Mouse (Mus musculus): ENCODE data around the gene Guca1a. TPM values are rescaled to one million over a fixed set of nuclear protein-coding genes. Genes with fewer than 3 reads are reported as not detected.

The Guca1a gene
- polyA plus RNA-seq, 1 experiment, result 2.1 TPM

DNA sequence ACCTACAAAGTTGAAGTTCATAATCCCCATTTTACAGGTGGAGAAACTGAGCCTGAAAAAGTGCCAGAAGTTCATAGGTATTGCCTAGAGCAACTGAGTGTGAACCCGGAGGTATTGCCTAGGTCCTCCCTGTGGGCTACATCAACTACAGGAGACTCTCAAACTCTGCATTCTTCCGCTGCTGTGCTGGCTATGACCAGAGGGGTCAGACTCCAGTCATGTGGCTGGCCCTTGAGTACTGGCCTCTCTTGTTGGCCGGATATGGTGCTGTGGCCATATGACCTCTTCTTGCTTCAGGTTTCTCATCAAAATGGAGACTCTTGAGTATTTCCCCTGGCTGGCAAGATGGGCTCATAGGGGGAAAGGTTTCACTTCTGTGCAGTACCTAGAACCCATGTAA lies 41.9 kb upstream of the Guca1a start:
- Histone ChIP-seq H3K4me3 (ENCODE audit: low read depth, low read length) (no peak overlapping the region), H3K36me3 (ENCODE audit: control insufficient read depth, insufficient read depth, low read length) (peaks cover 6% of the 10 kb centered on the region; the same call in 1 of the 2 replicates), H3K27me3 (ENCODE audit: control insufficient read depth, insufficient read depth, low read length) (no peaks in the 10 kb centered on the region), H3K27ac (ENCODE audit: insufficient read depth, low read depth, low read length) (no peak overlapping the region), H3K4me1 (ENCODE audit: control insufficient read depth, insufficient read depth, insufficient read length, low read length) (peaks cover 46% of the 10 kb centered on the region)
- TF ChIP-seq POLR2A (IDR thresholded peaks at IDR 0.05; ENCODE audit: low read depth, low read length) (no peak), CTCF (IDR thresholded peaks at IDR 0.05; ENCODE audit: extremely low read depth, insufficient read length, insufficient replicate concordance, low read depth, low read length) (no peak)
- 84% methylated on average over 3 of the region's 3 CpGs for WGBS

GRCm38 (mm10) chr17:47441296-47442051 lies 41.1 kb upstream of the Guca1a start:
- Histone ChIP-seq H3K36me3 (ENCODE audit: control insufficient read depth, insufficient read depth, low read length) (peaks cover 3% of the 10 kb centered on the region; the same call in 1 of the 2 replicates), H3K4me1 (ENCODE audit: control insufficient read depth, insufficient read depth, insufficient read length, low read length) (peaks cover 41% of the 10 kb centered on the region), H3K4me3 (ENCODE audit: low read depth, low read length) (no peak overlapping the region), H3K27ac (ENCODE audit: insufficient read depth, low read depth, low read length) (peak overlapping the region; percentile 74), H3K27me3 (ENCODE audit: control insufficient read depth, insufficient read depth, low read length) (no peaks in the 10 kb centered on the region)
- TF ChIP-seq CTCF (IDR thresholded peaks at IDR 0.05; ENCODE audit: extremely low read depth, insufficient read length, insufficient replicate concordance, low read depth, low read length) (no peak), POLR2A (IDR thresholded peaks at IDR 0.05; ENCODE audit: low read depth, low read length) (no peak)
- WGBS, result 52% methylated on average over 19 of the region's 19 CpGs

- Histone ChIP-seq H3K4me1 (ENCODE audit: control insufficient read depth, insufficient read depth, insufficient read length, low read length) (peaks cover 32% of the 10 kb centered on the region), H3K36me3 (ENCODE audit: control insufficient read depth, insufficient read depth, low read length) (0 out of 2 replicates have a peak, but pooled peaks cover 1% of the 10 kb centered on the region), H3K27ac (ENCODE audit: insufficient read depth, low read depth, low read length) (peak overlapping the region; percentile 95), H3K27me3 (ENCODE audit: control insufficient read depth, insufficient read depth, low read length) (no peaks in the 10 kb centered on the region), H3K4me3 (ENCODE audit: low read depth, low read length) (no peak overlapping the region)
- WGBS, result 48% methylated on average over 9 of the region's 9 CpGs
- TF ChIP-seq CTCF (IDR thresholded peaks at IDR 0.05; ENCODE audit: extremely low read depth, insufficient read length, insufficient replicate concordance, low read depth, low read length) (no peak), POLR2A (IDR thresholded peaks at IDR 0.05; ENCODE audit: low read depth, low read length) (no peak)
These were observed 40.0 kb upstream of the Guca1a start for GRCm38 (mm10) chr17:47440359-47440890.

DNA sequence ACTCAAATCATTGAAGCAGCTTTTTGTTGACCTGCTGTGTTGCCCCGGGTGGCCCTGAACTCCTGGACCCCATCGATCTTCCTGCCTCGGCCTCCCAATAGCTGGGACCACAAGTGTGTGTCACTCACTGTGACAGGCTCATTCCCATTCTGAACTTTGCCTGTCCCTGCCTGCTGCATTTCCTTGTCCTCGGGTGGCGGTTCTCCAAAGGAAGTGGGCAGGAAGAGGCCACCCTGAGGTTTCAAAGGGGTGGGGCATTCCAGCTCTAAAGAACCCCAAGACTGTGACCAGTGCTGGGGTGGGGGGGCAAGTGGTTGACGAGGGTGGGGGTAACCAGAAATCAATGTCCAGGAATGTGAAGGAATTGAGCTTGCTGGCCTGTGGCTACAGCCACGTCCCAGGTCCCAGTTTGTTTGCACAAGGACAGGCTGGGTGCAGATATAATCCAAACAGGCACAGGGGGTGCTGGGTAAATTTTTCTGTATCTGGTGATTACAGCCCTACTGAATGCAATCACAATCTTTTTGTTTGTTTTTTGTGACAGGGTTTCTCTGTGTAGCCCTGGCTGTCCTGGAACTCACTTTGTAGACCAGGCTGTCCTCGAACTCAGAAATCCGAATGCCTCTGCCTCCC lies 39.1 kb upstream of the Guca1a start:
- H3K4me1 ChIP-seq (ENCODE audit: control insufficient read depth, insufficient read depth, insufficient read length, low read length), result peaks cover 26% of the 10 kb centered on the region
- peak overlapping the region; percentile 95 for H3K27ac ChIP-seq (ENCODE audit: insufficient read depth, low read depth, low read length)
- TF ChIP-seq CTCF (IDR thresholded peaks at IDR 0.05; ENCODE audit: extremely low read depth, insufficient read length, insufficient replicate concordance, low read depth, low read length) (no peak), POLR2A (IDR thresholded peaks at IDR 0.05; ENCODE audit: low read depth, low read length) (no peak; the same call in 1 of the 2 replicates)
- WGBS, result 18% methylated on average over 9 of the region's 9 CpGs
- H3K36me3 ChIP-seq (ENCODE audit: control insufficient read depth, insufficient read depth, low read length), result 0 out of 2 replicates have a peak, but pooled peaks cover 1% of the 10 kb centered on the region
- H3K4me3 ChIP-seq (ENCODE audit: low read depth, low read length), result no peak overlapping the region; the same call in 1 of the 2 replicates
- H3K27me3 ChIP-seq (ENCODE audit: control insufficient read depth, insufficient read depth, low read length), result no peaks in the 10 kb centered on the region

GRCm38 (mm10) chr17:47438611-47439010 lies 38.2 kb upstream of the Guca1a start:
- no peak for TF ChIP-seq POLR2A (IDR thresholded peaks at IDR 0.05; ENCODE audit: low read depth, low read length)
- no peak for TF ChIP-seq CTCF (IDR thresholded peaks at IDR 0.05; ENCODE audit: extremely low read depth, insufficient read length, insufficient replicate concordance, low read depth, low read length)
- Histone ChIP-seq H3K27ac (ENCODE audit: insufficient read depth, low read depth, low read length) (peak overlapping the region; percentile 95), H3K36me3 (ENCODE audit: control insufficient read depth, insufficient read depth, low read length) (0 out of 2 replicates have a peak, but pooled peaks cover 1% of the 10 kb centered on the region), H3K4me1 (ENCODE audit: control insufficient read depth, insufficient read depth, insufficient read length, low read length) (peaks cover 26% of the 10 kb centered on the region), H3K4me3 (ENCODE audit: low read depth, low read length) (peak overlapping the region; percentile 54), H3K27me3 (ENCODE audit: control insufficient read depth, insufficient read depth, low read length) (no peaks in the 10 kb centered on the region)
- 41% methylated on average over 6 of the region's 6 CpGs for WGBS

GRCm38 (mm10) chr17:47436907-47437547 lies 36.6 kb upstream of the Guca1a start, which contains the start of gene 1700001C19Rik:
Gene 1700001C19Rik (minus strand): TSS chr17:47437376.
- Histone ChIP-seq H3K4me3 (ENCODE audit: low read depth, low read length) (peak within 1 kb of the TSS; percentile 77), H3K36me3 (ENCODE audit: control insufficient read depth, insufficient read depth, low read length) (0 out of 2 replicates have a peak, but pooled peaks cover under 1% of the 10 kb centered on the region), H3K27me3 (ENCODE audit: control insufficient read depth, insufficient read depth, low read length) (no peaks in the 10 kb centered on the region), H3K4me1 (ENCODE audit: control insufficient read depth, insufficient read depth, insufficient read length, low read length) (peaks cover 26% of the 10 kb centered on the region), H3K27ac (ENCODE audit: insufficient read depth, low read depth, low read length) (peak within 1 kb of the TSS; percentile 95)
- TF ChIP-seq CTCF (IDR thresholded peaks at IDR 0.05; ENCODE audit: extremely low read depth, insufficient read length, insufficient replicate concordance, low read depth, low read length), result no peak
- TF ChIP-seq POLR2A (IDR thresholded peaks at IDR 0.05; ENCODE audit: low read depth, low read length), result no peak
- 4% methylated on average over 25 of the region's 25 CpGs for WGBS

Measured in small intestine, adult 2 months (tissue).